Mouse (Mus musculus) layer of hippocampus, postnatal 36 days (tissue): Measurements from ENCODE around the gene Zyg11a. TPM values are rescaled to one million over a fixed set of nuclear protein-coding genes. Genes with fewer than 3 reads are reported as not detected.
"Not testable (repeated sequence)": the region's sequence is repeated elsewhere in the genome, so short reads cannot be mapped to it uniquely, and the experiment has no call there.

Source experiments
- DNase-seq, 2 experiments: peaks; one replicate each; pipeline ENCODE4 v3.0.0; 2022
- total RNA-seq, 2 experiments: library from RNA; stranded (reverse); gene quantifications; 2 replicates each; pipeline ENCODE4 v1.2.3; 2021

Zyg11a gene
- total RNA-seq, 2 experiments from 2014 or later = not detected

DNA sequence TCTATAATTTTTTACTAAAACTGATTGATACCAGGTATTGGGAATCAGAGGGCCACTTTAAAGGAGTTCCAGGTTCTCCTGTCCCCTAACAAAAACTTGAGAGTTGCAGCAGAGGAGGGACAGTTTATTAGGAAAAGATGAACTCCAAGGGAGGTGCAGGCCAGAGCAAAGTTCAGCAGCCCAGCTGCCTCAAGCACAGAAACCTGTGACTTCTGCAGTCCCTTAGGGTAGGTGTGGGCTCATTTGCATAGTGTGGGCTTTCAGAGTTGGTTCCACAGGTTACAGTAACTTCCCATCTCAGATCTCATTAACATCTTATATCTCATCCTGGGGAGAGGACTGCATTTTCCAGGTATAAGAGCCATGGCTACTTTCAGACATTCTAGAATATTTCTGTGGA is 74.1 kb downstream of the Zyg11a start:
- DNase-seq = no peak

DNA sequence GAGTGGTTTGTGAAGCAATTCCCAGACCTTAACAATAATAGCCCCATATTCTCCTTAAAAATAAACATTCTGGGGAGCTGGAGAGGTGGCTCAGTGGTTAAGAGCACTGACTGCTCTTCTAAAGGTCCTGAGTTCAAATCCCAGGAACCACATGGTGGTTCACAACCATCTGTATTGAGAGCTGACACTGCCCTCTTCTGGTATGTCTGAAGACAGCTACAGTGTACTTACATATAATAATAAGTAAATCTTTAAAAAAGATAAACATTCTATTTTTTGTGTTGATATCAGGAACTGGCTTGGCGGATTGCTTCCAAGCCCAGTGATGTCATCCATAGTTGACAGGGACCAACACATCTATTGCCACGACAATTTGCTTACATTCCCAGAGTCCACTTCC is 74.7 kb downstream of the Zyg11a start:
- DNase-seq = not testable (repeated sequence)

DNA sequence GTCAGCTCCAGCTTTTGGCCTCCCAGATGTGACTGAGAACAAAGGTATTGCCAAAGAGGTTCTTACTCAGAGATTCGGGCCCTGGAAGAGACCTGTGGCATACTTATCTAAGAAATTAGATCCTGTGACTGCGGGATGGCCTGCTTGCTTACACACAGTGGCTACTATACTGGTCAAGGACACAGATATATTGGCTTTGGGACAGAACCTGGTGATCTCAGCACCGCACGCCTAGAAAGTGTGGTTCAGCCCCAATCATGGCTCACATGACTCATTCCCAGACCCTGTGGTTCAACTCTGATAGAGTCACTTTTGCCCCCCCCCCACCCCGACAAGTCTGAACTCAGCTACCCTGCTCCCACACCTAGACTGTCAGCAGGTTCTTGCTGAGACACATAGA is 80.9 kb downstream of the Zyg11a start:
- DNase-seq = no peak

Other genes starting within 250 kb of the Zyg11a start
- under 1 TPM in 1 of 2 experiments, not detected in 1; 0.17 TPM for gene Slc1a7, start 249.7 kb downstream of the Zyg11a start, total RNA-seq
- gene Podn, start 121.6 kb downstream of the Zyg11a start, total RNA-seq = 1 to 10 TPM; 8.7 TPM
- gene Scp2, start 73.0 kb downstream of the Zyg11a start, total RNA-seq = 100 to 1,000 TPM in 1 of 2 experiments, 10 to 100 TPM in 1; 95.5 to 103 TPM
- 10 to 100 TPM; 15.7 to 16.7 TPM for gene Echdc2, start 52.6 kb downstream of the Zyg11a start, total RNA-seq
- 100 to 1,000 TPM; 101 to 110 TPM for gene Zyg11b, start 83.0 kb upstream of the Zyg11a start, total RNA-seq
- 10 to 100 TPM; 21.9 to 22.9 TPM for gene Coa7, start 110.1 kb upstream of the Zyg11a start, total RNA-seq
- gene Shisal2a, start 165.3 kb upstream of the Zyg11a start, total RNA-seq = not detected
- 1 to 10 TPM; 5.4 to 5.8 TPM for gene Gpx7, start 188.9 kb upstream of the Zyg11a start, total RNA-seq
- 10 to 100 TPM; 39.3 to 40.2 TPM for gene Tut4, start 241.4 kb upstream of the Zyg11a start, total RNA-seq